Mouse (Mus musculus) ES-Bruce4 (cell line): ENCODE results near the gene Omp.

Source experiments
- CTCF ChIP-seq: IDR thresholded peaks from one replicate; pipeline ENCODE4 v1.8.1; 2011; ENCODE audit warnings: low read depth, low read length
- EP300 ChIP-seq: IDR thresholded peaks from 2 replicates; pipeline ENCODE4 v1.6.1; 2011; ENCODE audit warnings: low read depth, low read length; ENCODE audit not compliant: insufficient read depth
- POLR2A ChIP-seq: IDR thresholded peaks from one replicate; pipeline ENCODE4 v1.8.1; 2011; ENCODE audit warnings: low read length; ENCODE audit not compliant: insufficient read depth

DNA sequence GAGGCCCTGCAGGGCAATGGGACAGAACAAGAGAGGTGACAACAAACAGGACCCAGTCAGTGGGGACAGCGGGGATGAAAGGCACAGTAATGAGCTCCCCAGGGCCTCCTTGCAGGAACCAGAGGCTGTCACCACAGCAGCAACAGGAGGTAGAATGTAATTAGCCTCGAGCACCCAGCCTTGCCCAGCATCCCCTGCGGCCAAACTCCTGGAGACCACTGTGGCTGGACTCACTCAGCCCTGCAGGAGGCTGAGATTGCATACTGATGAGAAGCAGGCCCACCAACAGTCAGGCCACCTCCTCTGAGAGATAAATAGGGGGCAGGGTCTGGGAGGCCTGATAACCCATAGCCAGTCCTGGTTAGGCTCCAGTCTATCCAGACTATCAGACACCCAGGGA lies 4.5 kb upstream of the Omp start:
- TF ChIP-seq CTCF = no peak
- no peak for TF ChIP-seq POLR2A
- TF ChIP-seq EP300 = 0 out of 2 replicates have a peak, but pooled peaks have one; percentile 20
